Mouse (Mus musculus): Measurements from ENCODE around the gene Smim24. TPM values are rescaled to one million over a fixed set of nuclear protein-coding genes. Genes with fewer than 3 reads are reported as not detected.

Smim24 gene
- polyA plus RNA-seq, 1 experiment from 2014 or later = 1.8 TPM

DNA sequence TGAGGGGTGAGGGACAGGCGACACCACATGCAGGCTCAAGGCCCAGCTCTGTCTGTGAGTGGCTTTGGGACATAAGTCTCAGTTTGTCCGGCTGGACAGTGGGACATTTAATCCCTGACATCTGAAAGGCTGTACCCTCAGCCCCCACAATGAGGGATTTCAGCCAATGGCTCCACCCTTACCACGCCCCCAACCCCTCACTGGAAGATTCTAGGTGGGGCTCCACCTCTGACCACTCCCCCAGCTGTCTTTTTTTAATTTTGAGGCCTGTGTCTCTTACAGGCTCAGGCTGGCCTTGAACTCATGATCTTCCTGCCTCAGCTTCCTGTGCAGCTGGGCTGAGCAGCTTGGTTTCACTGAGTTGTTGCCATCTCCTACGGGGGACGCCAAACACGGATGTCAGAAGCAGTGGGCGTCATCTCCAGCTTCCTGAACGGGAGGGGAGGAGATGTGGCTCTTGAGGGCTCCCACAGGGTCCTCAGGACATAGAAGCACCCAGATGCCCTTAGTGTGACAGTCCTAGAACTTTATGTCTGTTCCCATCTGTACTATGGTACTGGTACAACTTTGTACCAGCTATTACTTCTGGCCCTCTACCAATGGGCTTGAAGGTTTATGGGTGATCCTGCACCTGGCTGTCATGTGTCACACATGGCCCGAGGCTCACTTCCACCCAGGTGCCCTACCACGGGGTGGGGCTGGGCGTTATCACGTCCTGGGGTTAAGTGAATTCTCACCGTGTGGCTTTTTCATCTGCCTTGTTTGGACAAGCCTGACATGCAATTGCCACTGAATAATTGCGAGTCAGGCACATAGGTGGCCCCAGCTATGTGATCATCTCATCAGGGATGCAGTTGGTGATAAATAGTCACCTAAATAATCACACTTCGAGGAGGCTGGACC is 41.8 kb downstream of the Smim24 start:
- no peak overlapping the region for H3K4me3 ChIP-seq
- peak overlapping the region; percentile 42; the same call in 1 of the 2 replicates for H3K27ac ChIP-seq (replicated peaks)
- no peaks in the 10 kb centered on the region for H3K36me3 ChIP-seq
- no peak for ATAC-seq (ENCODE audit: low read depth)
- peaks cover 5% of the 10 kb centered on the region for H3K27me3 ChIP-seq
- no peaks in the 10 kb centered on the region for H3K9me3 ChIP-seq
- H3K4me2 ChIP-seq = no peak overlapping the region
- WGBS = 63% methylated on average over 15 of the region's 15 CpGs
- H3K4me1 ChIP-seq (replicated peaks) = peaks cover 40% of the 10 kb centered on the region
- peak overlapping the region; percentile 31; the same call in 1 of the 2 replicates for H3K9ac ChIP-seq

DNA sequence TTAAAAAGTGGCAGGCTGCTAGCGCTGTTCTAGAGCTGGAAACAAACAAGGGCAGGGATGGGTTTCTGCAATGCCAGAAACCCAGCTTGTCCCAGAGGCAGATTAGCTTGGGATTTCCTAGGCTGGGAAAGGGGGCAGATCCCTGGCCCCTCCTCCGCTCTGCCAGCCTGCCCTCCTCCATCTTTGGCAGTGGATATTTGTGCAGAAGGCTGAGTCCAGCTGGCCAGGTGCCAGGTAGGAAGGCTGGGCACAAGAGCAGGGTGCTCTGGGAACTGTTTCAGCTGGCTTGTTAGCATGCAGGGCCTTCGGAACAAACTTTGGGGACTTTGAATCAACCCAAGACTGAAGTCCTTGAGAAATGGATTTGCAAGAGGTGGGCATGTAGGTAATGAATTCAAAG is 42.6 kb downstream of the Smim24 start:
- Histone ChIP-seq H3K4me2 (no peak overlapping the region), H3K4me3 (no peak overlapping the region), H3K4me1 (replicated peaks) (peaks cover 37% of the 10 kb centered on the region), H3K27me3 (peaks cover 5% of the 10 kb centered on the region), H3K9ac (0 out of 2 replicates have a peak overlapping the region, but pooled peaks have one; percentile 31), H3K36me3 (no peaks in the 10 kb centered on the region), H3K9me3 (no peaks in the 10 kb centered on the region), H3K27ac (replicated peaks) (peak overlapping the region; percentile 42; the same call in 1 of the 2 replicates)
- 73% methylated on average over 3 of the region's 3 CpGs for WGBS
- ATAC-seq (ENCODE audit: low read depth) = no peak

DNA sequence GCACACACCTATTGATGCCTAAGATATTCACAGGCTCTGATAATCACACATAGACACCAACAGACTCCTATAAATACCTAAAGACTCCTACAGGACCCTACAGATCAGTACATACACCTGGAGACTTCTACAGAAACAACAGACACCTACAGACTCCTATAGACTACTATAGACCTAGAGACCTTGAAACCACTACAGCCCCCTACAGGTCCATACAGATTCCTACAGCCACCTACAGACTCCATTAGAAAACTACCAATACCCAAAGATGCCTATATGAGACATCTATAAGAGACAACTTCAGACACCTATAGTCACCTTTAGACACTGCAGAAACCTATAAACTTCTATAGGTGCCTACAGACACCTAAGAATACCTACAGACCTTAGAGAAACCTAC is 48.2 kb downstream of the Smim24 start:
- Histone ChIP-seq H3K27me3 (peaks cover 11% of the 10 kb centered on the region; the same call in 1 of the 2 replicates), H3K4me1 (replicated peaks) (no peaks in the 10 kb centered on the region), H3K4me3 (no peak overlapping the region), H3K36me3 (no peaks in the 10 kb centered on the region), H3K4me2 (no peak overlapping the region), H3K27ac (replicated peaks) (no peak overlapping the region), H3K9ac (no peak overlapping the region), H3K9me3 (no peaks in the 10 kb centered on the region)
- ATAC-seq (ENCODE audit: low read depth) = no peak

Small RNA genes within 50 kb of the gene (microRNA-seq; reads per million reads assigned to microRNA genes)
- gene Mir1191b (1.3 reads per million), gene Mir6913 (0.44 reads per million)

Other genes starting within 250 kb of the Smim24 start
- gene Pias4, start 225.1 kb upstream of the Smim24 start, polyA plus RNA-seq (2015; fragmentation: Nextera tagmentation; extraction: Ambion mirVana) = 60.0 and 77.5 TPM in 2 replicates
- gene Eef2, start 216.4 kb upstream of the Smim24 start, polyA plus RNA-seq (2015; fragmentation: Nextera tagmentation; extraction: Ambion mirVana) = 532 and 537 TPM in 2 replicates
- 79.1 and 80.9 TPM in 2 replicates for gene Dapk3, start 210.0 kb upstream of the Smim24 start, polyA plus RNA-seq (2015; fragmentation: Nextera tagmentation; extraction: Ambion mirVana)
- gene 4930442H23Rik, start 209.2 kb upstream of the Smim24 start, polyA plus RNA-seq (2015; fragmentation: Nextera tagmentation; extraction: Ambion mirVana) = not detected in 2 replicates
- not detected in 2 replicates for gene Nmrk2, start 191.0 kb upstream of the Smim24 start, polyA plus RNA-seq (2015; fragmentation: Nextera tagmentation; extraction: Ambion mirVana)
- gene Atcay, start 162.2 kb upstream of the Smim24 start, polyA plus RNA-seq (2015; fragmentation: Nextera tagmentation; extraction: Ambion mirVana) = 58.1 and 62.3 TPM in 2 replicates
- 21.7 and 21.8 TPM in 2 replicates for gene Zfr2, start 159.9 kb upstream of the Smim24 start, polyA plus RNA-seq (2015; fragmentation: Nextera tagmentation; extraction: Ambion mirVana)
- gene Matk, start 140.1 kb upstream of the Smim24 start, polyA plus RNA-seq (2015; fragmentation: Nextera tagmentation; extraction: Ambion mirVana) = 10.5 and 13.0 TPM in 2 replicates
- gene Mrpl54, start 126.1 kb upstream of the Smim24 start, polyA plus RNA-seq (2015; fragmentation: Nextera tagmentation; extraction: Ambion mirVana) = 145 and 150 TPM in 2 replicates
- 33.7 and 36.1 TPM in 2 replicates for gene Apba3, start 126.1 kb upstream of the Smim24 start, polyA plus RNA-seq (2015; fragmentation: Nextera tagmentation; extraction: Ambion mirVana)
- gene Tjp3, start 101.5 kb upstream of the Smim24 start, polyA plus RNA-seq (2015; fragmentation: Nextera tagmentation; extraction: Ambion mirVana) = 2.3 and 3.3 TPM in 2 replicates
- gene Pip5k1c, start 100.1 kb upstream of the Smim24 start, polyA plus RNA-seq (2015; fragmentation: Nextera tagmentation; extraction: Ambion mirVana) = 99.3 and 102 TPM in 2 replicates
- 32.5 and 42.5 TPM in 2 replicates for gene Cactin, start 71.9 kb upstream of the Smim24 start, polyA plus RNA-seq (2015; fragmentation: Nextera tagmentation; extraction: Ambion mirVana)
- gene Tbxa2r, start 64.3 kb upstream of the Smim24 start, polyA plus RNA-seq (2015; fragmentation: Nextera tagmentation; extraction: Ambion mirVana) = 4.5 and 4.8 TPM in 2 replicates
- not detected in 2 replicates for gene Gipc3, start 49.8 kb upstream of the Smim24 start, polyA plus RNA-seq (2015; fragmentation: Nextera tagmentation; extraction: Ambion mirVana)
- gene Hmg20b, start 42.6 kb upstream of the Smim24 start, polyA plus RNA-seq (2015; fragmentation: Nextera tagmentation; extraction: Ambion mirVana) = 46.5 and 51.5 TPM in 2 replicates
- gene Mfsd12, start 35.6 kb upstream of the Smim24 start, polyA plus RNA-seq (2015; fragmentation: Nextera tagmentation; extraction: Ambion mirVana) = 16.5 and 17.8 TPM in 2 replicates
- 0.68 and 0.87 TPM in 2 replicates for gene 4930404N11Rik, start 27.2 kb upstream of the Smim24 start, polyA plus RNA-seq (2015; fragmentation: Nextera tagmentation; extraction: Ambion mirVana)
- gene Fzr1, start 14.5 kb upstream of the Smim24 start, polyA plus RNA-seq (2015; fragmentation: Nextera tagmentation; extraction: Ambion mirVana) = 105 and 112 TPM in 2 replicates
- gene Dohh, start 8.6 kb upstream of the Smim24 start, polyA plus RNA-seq (2015; fragmentation: Nextera tagmentation; extraction: Ambion mirVana) = 72.2 and 75.2 TPM in 2 replicates
- 5.2 and 8.2 TPM in 2 replicates for gene Gm48551, start 8.6 kb upstream of the Smim24 start, polyA plus RNA-seq (2015; fragmentation: Nextera tagmentation; extraction: Ambion mirVana)
- 1.3 and 2.5 TPM in 2 replicates for gene Gm48552, start 4.0 kb upstream of the Smim24 start, polyA plus RNA-seq (2015; fragmentation: Nextera tagmentation; extraction: Ambion mirVana)
- 27.1 and 27.9 TPM in 2 replicates for gene Nfic, start 62.6 kb downstream of the Smim24 start, polyA plus RNA-seq (2015; fragmentation: Nextera tagmentation; extraction: Ambion mirVana)
- 52.7 and 56.1 TPM in 2 replicates for gene Celf5, start 89.7 kb downstream of the Smim24 start, polyA plus RNA-seq (2015; fragmentation: Nextera tagmentation; extraction: Ambion mirVana)
- 68.7 and 68.8 TPM in 2 replicates for gene Ncln, start 103.3 kb downstream of the Smim24 start, polyA plus RNA-seq (2015; fragmentation: Nextera tagmentation; extraction: Ambion mirVana)
- 0.36 and 0.64 TPM in 2 replicates for gene S1pr4, start 107.1 kb downstream of the Smim24 start, polyA plus RNA-seq (2015; fragmentation: Nextera tagmentation; extraction: Ambion mirVana)
- gene Gna15, start 131.2 kb downstream of the Smim24 start, polyA plus RNA-seq (2015; fragmentation: Nextera tagmentation; extraction: Ambion mirVana) = 1.3 and 1.9 TPM in 2 replicates
- 78.8 and 81.6 TPM in 2 replicates for gene Gna11, start 152.1 kb downstream of the Smim24 start, polyA plus RNA-seq (2015; fragmentation: Nextera tagmentation; extraction: Ambion mirVana)
- 572 and 635 TPM in 2 replicates for gene Aes, start 166.4 kb downstream of the Smim24 start, polyA plus RNA-seq (2015; fragmentation: Nextera tagmentation; extraction: Ambion mirVana)
- gene Tle2, start 181.5 kb downstream of the Smim24 start, polyA plus RNA-seq (2015; fragmentation: Nextera tagmentation; extraction: Ambion mirVana) = 31.1 and 32.9 TPM in 2 replicates
- gene Tle6, start 208.0 kb downstream of the Smim24 start, polyA plus RNA-seq (2015; fragmentation: Nextera tagmentation; extraction: Ambion mirVana) = 4.9 and 6.2 TPM in 2 replicates
- gene BC025920, start 213.2 kb downstream of the Smim24 start, polyA plus RNA-seq (2015; fragmentation: Nextera tagmentation; extraction: Ambion mirVana) = 2.5 and 3.3 TPM in 2 replicates
- 56.2 and 57.6 TPM in 2 replicates for gene Sirt6, start 234.7 kb downstream of the Smim24 start, polyA plus RNA-seq (2015; fragmentation: Nextera tagmentation; extraction: Ambion mirVana)
- gene Ankrd24, start 235.5 kb downstream of the Smim24 start, polyA plus RNA-seq (2015; fragmentation: Nextera tagmentation; extraction: Ambion mirVana) = 10.6 and 11.8 TPM in 2 replicates